Mouse (Mus musculus): ENCODE data around the gene Muc3. TPM values are rescaled to one million over a fixed set of nuclear protein-coding genes. Genes with fewer than 3 reads are reported as not detected.
"Not testable (repeated sequence)": the region's sequence is repeated elsewhere in the genome, so short reads cannot be mapped to it uniquely, and the experiment has no call there.

The Muc3 gene
- total RNA-seq (2014; fragmentation: Nextera tagmentation) (not detected in 2 replicates), total RNA-seq (2017) (0.12 TPM in 1 of 2 replicates, not detected in the other), polyA plus RNA-seq (2012) (not detected in 2 replicates)

DNA sequence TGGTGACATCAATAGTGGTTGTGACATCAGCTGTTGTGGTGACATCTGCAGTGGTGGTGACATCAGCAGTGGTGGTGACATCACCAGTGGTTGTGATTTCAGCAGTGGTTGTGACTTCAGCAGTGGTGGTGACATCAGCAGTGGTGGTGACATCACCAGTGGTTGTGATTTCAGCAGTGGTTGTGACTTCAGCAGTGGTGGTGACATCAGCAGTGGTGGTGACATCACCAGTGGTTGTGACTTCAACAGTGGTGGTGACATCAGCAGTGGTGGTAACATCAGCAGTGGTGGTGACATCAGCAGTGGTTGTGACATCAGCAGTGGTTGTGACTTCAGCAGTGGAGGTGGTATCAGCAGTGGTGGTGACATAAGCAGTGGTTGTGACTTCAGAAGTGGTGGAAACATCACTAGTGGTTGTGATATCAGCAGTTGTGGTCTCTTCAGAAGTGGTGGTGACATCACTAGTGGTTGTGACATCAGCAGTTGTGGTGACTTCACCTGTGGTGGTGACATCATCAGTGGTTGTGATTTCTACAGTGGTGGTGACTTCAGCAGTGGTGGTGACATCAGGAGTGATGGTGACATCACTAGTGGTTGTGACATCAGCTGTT is at the start of gene Muc3:
TSS of gene Muc3 (minus strand) at position 51 of the 611 bp plus-strand sequence.
- not testable (repeated sequence) for H3K9me3 ChIP-seq (replicated peaks); ATAC-seq (ENCODE audit: extremely low read depth, insufficient number of reproducible peaks, low FRiP score, poor library complexity, severe bottlenecking); DNase-seq (ENCODE audit: low spot score); H3K4me3 ChIP-seq (ENCODE audit: low read depth, low read length); H3K4me1 ChIP-seq (ENCODE audit: insufficient read depth, low read depth, low read length); H3K36me3 ChIP-seq (replicated peaks); H3K27me3 ChIP-seq (ENCODE audit: insufficient read depth, low read length)

DNA sequence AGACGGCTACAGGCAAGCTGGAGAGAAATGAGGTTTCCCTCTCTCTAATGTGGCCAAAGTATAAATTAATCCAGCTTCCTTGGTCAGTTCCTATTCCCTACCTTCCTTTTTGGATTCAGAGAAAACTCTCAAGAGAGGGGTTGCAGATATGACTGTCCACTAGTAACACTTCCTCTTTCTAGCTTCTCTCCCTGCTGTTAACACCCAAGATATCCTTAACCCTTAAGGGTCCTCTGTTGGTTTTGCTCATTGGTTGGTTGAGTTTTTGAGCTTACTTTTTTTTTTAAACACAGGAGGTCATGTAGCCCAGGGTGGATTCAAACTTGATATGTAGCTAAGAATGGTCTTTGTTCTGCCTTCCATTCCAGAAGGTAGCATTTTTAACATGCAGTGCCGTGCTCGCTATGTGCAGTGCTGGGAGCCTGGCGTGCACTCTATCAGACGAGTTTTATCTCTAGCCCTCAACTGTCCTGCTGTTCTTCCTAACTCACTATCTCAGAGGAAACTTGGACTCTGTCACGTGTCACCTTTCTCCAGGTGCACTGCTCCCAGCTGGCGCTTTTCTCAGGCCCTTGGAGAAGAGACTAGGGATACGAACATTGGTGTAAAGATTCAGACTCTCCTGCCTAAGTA is 45.5 kb upstream of the Muc3 start:
- H3K4me3 ChIP-seq (ENCODE audit: low read depth, low read length): no peak overlapping the region
- H3K9me3 ChIP-seq (replicated peaks): no peaks in the 10 kb centered on the region
- ATAC-seq (ENCODE audit: extremely low read depth, insufficient number of reproducible peaks, low FRiP score, poor library complexity, severe bottlenecking): no peak
- TF ChIP-seq GATA2 (IDR thresholded peaks at IDR 0.05; ENCODE audit: borderline replicate concordance, low read depth, low read length) (no peak), CTCF (IDR thresholded peaks at IDR 0.05; ENCODE audit: low read depth, low read length) (no peak), TAL1 (conservative IDR thresholded peaks at IDR 0.05; ENCODE audit: low read depth, low read length) (no peak), POLR2AphosphoS5 (IDR thresholded peaks at IDR 0.05; ENCODE audit: insufficient replicate concordance, low read depth, low read length) (no peak), GATA1 (IDR thresholded peaks at IDR 0.05; ENCODE audit: borderline replicate concordance, low read length) (no peak)
- DNase-seq (ENCODE audit: low spot score): no peak
- H3K27me3 ChIP-seq (ENCODE audit: insufficient read depth, low read length): 0 out of 2 replicates have a peak, but pooled peaks cover 2% of the 10 kb centered on the region
- H3K4me1 ChIP-seq (ENCODE audit: insufficient read depth, low read depth, low read length): peaks cover 7% of the 10 kb centered on the region
- H3K36me3 ChIP-seq (replicated peaks): no peaks in the 10 kb centered on the region

DNA sequence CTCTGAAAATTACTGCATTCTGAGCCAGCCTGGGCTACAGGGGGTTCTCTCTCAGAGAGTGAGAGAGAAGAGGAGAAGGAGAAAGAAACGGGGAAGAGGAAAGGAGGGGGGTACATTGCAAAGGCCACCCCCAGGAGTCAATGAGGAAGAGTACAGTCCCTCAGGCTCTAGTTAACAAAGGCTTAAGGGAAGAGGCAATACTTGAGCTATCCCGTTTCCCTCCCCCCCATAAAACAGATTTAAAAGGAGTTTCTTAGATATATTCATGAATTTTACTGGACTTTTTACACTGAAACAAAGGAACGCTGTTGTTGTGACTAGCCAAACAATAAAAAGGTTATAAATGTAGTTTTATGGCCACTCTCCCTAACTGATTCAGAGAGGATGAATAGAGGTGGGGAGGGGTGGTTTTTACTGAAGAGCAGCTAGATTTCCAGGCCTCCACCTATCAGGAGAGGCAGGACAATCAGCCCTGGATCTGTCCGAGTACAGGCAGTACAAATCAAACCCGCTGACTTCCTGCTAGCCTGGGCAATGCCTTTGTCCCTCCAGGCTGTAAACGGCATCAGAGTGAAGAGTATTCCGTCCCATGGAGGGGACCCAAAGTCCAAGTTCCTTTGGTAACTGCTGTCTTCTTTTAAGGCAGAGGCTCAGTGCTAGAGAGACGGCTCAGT is 44.3 kb upstream of the Muc3 start:
- H3K9me3 ChIP-seq (replicated peaks): no peaks in the 10 kb centered on the region
- ATAC-seq (ENCODE audit: extremely low read depth, insufficient number of reproducible peaks, low FRiP score, poor library complexity, severe bottlenecking): no peak
- no peak overlapping the region for H3K4me3 ChIP-seq (ENCODE audit: low read depth, low read length)
- H3K36me3 ChIP-seq (replicated peaks): no peaks in the 10 kb centered on the region
- 0 out of 2 replicates have a peak, but pooled peaks cover 2% of the 10 kb centered on the region for H3K27me3 ChIP-seq (ENCODE audit: insufficient read depth, low read length)
- TF ChIP-seq TAL1 (conservative IDR thresholded peaks at IDR 0.05; ENCODE audit: low read depth, low read length) (no peak), GATA1 (IDR thresholded peaks at IDR 0.05; ENCODE audit: borderline replicate concordance, low read length) (no peak), CTCF (IDR thresholded peaks at IDR 0.05; ENCODE audit: low read depth, low read length) (no peak), GATA2 (IDR thresholded peaks at IDR 0.05; ENCODE audit: borderline replicate concordance, low read depth, low read length) (no peak), POLR2AphosphoS5 (IDR thresholded peaks at IDR 0.05; ENCODE audit: insufficient replicate concordance, low read depth, low read length) (no peak)
- H3K4me1 ChIP-seq (ENCODE audit: insufficient read depth, low read depth, low read length): peaks cover 7% of the 10 kb centered on the region
- no peak for DNase-seq (ENCODE audit: low spot score)

DNA sequence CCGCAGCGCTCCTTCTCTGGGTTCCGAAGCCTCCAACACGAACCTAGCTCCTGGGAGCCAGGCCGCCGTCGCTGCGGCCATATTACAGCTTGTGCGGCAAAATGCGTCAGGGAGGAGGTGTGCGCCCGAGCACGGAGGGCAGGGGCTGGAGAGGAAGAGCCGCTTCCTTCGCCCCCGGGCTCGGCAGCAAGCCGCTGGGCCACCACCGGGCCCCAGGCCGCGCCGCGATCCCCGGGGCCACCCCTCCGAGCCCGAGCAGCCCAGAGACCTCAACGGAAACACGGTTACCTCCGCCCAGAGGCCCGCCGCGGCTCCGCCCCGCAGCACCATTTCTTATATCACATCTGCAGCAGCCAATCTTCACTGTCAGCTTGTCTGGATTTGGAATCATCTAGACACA is 40.2 kb upstream of the Muc3 start:
- no peak for ATAC-seq (ENCODE audit: extremely low read depth, insufficient number of reproducible peaks, low FRiP score, poor library complexity, severe bottlenecking)
- no peak for DNase-seq (ENCODE audit: low spot score)
- H3K27me3 ChIP-seq (ENCODE audit: insufficient read depth, low read length): peaks cover 7% of the 10 kb centered on the region; the same call in 1 of the 2 replicates

DNA sequence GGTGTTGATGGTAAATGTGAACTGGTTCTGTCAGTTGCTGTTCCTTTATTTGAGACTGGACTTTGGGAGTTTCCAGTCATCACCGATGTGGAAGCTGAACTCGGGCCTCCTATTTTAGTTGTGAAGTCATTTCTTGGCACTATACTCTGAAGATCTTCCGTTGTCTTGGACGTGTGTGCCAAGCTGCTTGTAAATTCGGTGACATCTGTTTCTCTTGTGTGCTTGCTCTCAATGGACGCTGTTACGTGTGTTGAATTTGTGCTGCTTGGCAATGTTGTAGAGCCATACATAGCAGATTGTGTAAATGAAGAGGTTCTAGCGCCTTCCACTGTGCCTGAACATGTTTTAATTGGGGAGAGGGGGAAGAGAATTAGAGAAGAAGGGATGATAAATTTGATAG is 36.2 kb upstream of the Muc3 start:
- TF ChIP-seq CTCF (IDR thresholded peaks at IDR 0.05; ENCODE audit: low read depth, low read length): no peak
- TF ChIP-seq GATA2 (IDR thresholded peaks at IDR 0.05; ENCODE audit: borderline replicate concordance, low read depth, low read length): no peak
- no peak for TF ChIP-seq TAL1 (conservative IDR thresholded peaks at IDR 0.05; ENCODE audit: low read depth, low read length)
- TF ChIP-seq GATA1 (IDR thresholded peaks at IDR 0.05; ENCODE audit: borderline replicate concordance, low read length): no peak
- no peak for TF ChIP-seq POLR2AphosphoS5 (IDR thresholded peaks at IDR 0.05; ENCODE audit: insufficient replicate concordance, low read depth, low read length)
- Histone ChIP-seq H3K27me3 (ENCODE audit: insufficient read depth, low read length) (peaks cover 7% of the 10 kb centered on the region; the same call in 1 of the 2 replicates), H3K4me3 (ENCODE audit: low read depth, low read length) (no peak overlapping the region), H3K4me1 (ENCODE audit: insufficient read depth, low read depth, low read length) (no peaks in the 10 kb centered on the region), H3K9me3 (replicated peaks) (no peaks in the 10 kb centered on the region), H3K36me3 (replicated peaks) (no peaks in the 10 kb centered on the region)
- ATAC-seq (ENCODE audit: extremely low read depth, insufficient number of reproducible peaks, low FRiP score, poor library complexity, severe bottlenecking) (no peak), DNase-seq (ENCODE audit: low spot score) (no peak)

More for the DNA sequence above, 40.2 kb upstream of the Muc3 start:
- H3K4me1 ChIP-seq (ENCODE audit: insufficient read depth, low read depth, low read length): peaks cover 2% of the 10 kb centered on the region; the same call in 1 of the 2 replicates
- no peaks in the 10 kb centered on the region for H3K9me3 ChIP-seq (replicated peaks)
- TF ChIP-seq POLR2AphosphoS5 (IDR thresholded peaks at IDR 0.05; ENCODE audit: insufficient replicate concordance, low read depth, low read length): no peak
- TF ChIP-seq GATA2 (IDR thresholded peaks at IDR 0.05; ENCODE audit: borderline replicate concordance, low read depth, low read length): no peak
- TF ChIP-seq CTCF (IDR thresholded peaks at IDR 0.05; ENCODE audit: low read depth, low read length): no peak
- no peak for TF ChIP-seq GATA1 (IDR thresholded peaks at IDR 0.05; ENCODE audit: borderline replicate concordance, low read length)
- TF ChIP-seq TAL1 (conservative IDR thresholded peaks at IDR 0.05; ENCODE audit: low read depth, low read length): no peak
- no peak overlapping the region for H3K4me3 ChIP-seq (ENCODE audit: low read depth, low read length)
- no peaks in the 10 kb centered on the region for H3K36me3 ChIP-seq (replicated peaks)

DNA sequence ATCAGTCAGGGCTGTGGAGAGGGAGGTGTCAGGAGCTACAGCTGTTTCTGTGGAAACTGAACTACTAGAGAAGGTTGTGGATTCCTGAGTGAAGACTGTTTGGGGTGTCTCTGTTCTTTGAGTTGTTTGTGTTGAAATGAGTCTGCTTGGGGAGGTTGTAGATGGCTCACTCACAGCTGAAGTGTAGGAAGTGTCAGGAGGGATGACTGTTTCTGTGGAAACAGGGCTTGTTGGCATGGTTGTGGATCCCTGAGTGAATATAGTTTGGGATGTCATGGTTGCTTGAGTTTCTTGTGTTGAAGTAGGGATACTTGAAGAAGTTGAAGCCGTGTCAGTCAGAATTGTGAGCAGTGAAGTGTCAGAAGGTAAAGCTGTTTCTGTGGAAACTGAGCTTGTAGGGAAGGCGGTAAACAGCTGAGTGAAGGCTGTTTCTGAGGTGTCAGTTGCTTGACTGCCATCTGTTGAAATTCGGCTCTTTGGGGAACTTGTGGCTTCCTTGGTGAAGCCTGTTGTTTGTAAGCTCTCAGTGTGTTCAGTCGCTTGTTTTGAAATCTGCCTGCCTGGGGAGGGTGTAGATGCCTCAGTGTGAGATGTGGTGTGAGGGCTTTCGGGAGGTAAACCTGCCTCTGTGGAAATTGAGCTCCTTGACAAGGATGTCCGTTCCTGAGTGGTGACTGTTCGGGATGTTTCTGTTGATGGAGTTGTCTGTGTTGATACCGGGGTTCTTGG is 30.7 kb upstream of the Muc3 start:
- Histone ChIP-seq H3K9me3 (replicated peaks) (no peaks in the 10 kb centered on the region), H3K36me3 (replicated peaks) (no peaks in the 10 kb centered on the region), H3K27me3 (ENCODE audit: insufficient read depth, low read length) (peaks cover 22% of the 10 kb centered on the region), H3K4me1 (ENCODE audit: insufficient read depth, low read depth, low read length) (no peaks in the 10 kb centered on the region), H3K4me3 (ENCODE audit: low read depth, low read length) (no peak overlapping the region)
- DNase-seq (ENCODE audit: low spot score) (no peak), ATAC-seq (ENCODE audit: extremely low read depth, insufficient number of reproducible peaks, low FRiP score, poor library complexity, severe bottlenecking) (no peak)
- no peak for TF ChIP-seq CTCF (IDR thresholded peaks at IDR 0.05; ENCODE audit: low read depth, low read length)
- TF ChIP-seq POLR2AphosphoS5 (IDR thresholded peaks at IDR 0.05; ENCODE audit: insufficient replicate concordance, low read depth, low read length): no peak
- TF ChIP-seq GATA2 (IDR thresholded peaks at IDR 0.05; ENCODE audit: borderline replicate concordance, low read depth, low read length): no peak
- no peak for TF ChIP-seq TAL1 (conservative IDR thresholded peaks at IDR 0.05; ENCODE audit: low read depth, low read length)
- no peak for TF ChIP-seq GATA1 (IDR thresholded peaks at IDR 0.05; ENCODE audit: borderline replicate concordance, low read length)

Data from G1E (cell line).